Comparison of ENCODE assay signal across 34 mouse cellular contexts in the genomic region with DNA sequence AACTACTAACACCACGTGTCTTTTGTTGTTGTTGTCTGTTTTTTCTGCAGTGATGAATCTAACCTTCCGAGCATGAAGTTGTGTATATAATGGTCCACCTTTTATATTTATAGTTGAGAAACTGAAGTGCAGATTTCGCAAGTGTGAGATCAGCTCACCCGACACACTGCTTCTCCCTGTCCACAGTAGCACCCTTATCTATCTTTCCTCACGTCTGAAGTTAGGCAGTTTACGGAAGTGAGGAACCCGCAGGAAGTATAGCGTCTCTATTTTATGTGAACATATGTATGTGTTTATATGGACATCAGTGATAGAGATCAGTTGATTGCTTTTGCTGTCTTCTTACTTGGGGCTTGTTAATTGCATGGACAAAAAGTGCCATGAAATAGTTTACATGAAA. TPM values are rescaled to one million over a fixed set of nuclear protein-coding genes. Genes with fewer than 3 reads are reported as not detected.
A peak's percentile ranks its signal among the peaks of the same experiment; 100 is the strongest.
DNase-seq lines count a peak whose midpoint lies in the region; ATAC-seq lines count a peak whose summit lies in the region.
"Had no signal": no experiment of that assay in that cellular context is flagged by ENCODE, and none has a peak within 500 bp of the region (broad histone marks: within the 10 kb centered on the region; RNA-seq: fewer than 3 reads in every experiment).

No protein-coding gene starts in this region.

- H3K27ac ChIP-seq in heart, embryonic 14.5 days (replicated peaks in 1 of 2; ENCODE audit: control insufficient read depth in 1 of 2, insufficient read depth in 1 of 2, low read depth in 2 of 2, low read length in 2 of 2): no peak overlapping the region
- H3K27ac ChIP-seq in liver, embryonic 12.5 days: no peak overlapping the region
- H3K27ac ChIP-seq: hindbrain, embryonic 10.5 days; hindbrain, embryonic 15.5 days; limb, embryonic 10.5 days; limb, embryonic 15.5 days; midbrain, embryonic 12.5 days; neural tube, embryonic 13.5 days; stomach, postnatal 0 days had no signal

- no peaks in the 10 kb centered on the region for H3K9me3 ChIP-seq in heart, embryonic 14.5 days (ENCODE audit: control insufficient read depth, low read length)
- H3K9me3 ChIP-seq in liver, embryonic 12.5 days (replicated peaks): no peaks in the 10 kb centered on the region
- H3K9me3 ChIP-seq: hindbrain, embryonic 10.5 days; hindbrain, embryonic 15.5 days; limb, embryonic 10.5 days; limb, embryonic 15.5 days; midbrain, embryonic 12.5 days; neural tube, embryonic 13.5 days had no signal

- no peak overlapping the region for H3K9ac ChIP-seq in heart, embryonic 14.5 days (ENCODE audit: low read length)
- no peak overlapping the region for H3K9ac ChIP-seq in liver, embryonic 12.5 days
- H3K9ac ChIP-seq: hindbrain, embryonic 15.5 days; limb, embryonic 15.5 days; midbrain, embryonic 12.5 days; neural tube, embryonic 13.5 days had no signal

- no peak for ATAC-seq in heart, embryonic 14.5 days (ENCODE audit: insufficient number of reproducible peaks, insufficient read depth, low FRiP score, low read depth)
- 0 out of 2 replicates have a peak, but pooled peaks have one; percentile 32 for ATAC-seq in liver, embryonic 12.5 days
- peak; percentile 50 for ATAC-seq in megakaryocyte progenitor cell, adult 5-6 weeks (replicated peaks; ENCODE audit: poor library complexity)
- ATAC-seq: forebrain, embryonic 14.5 days; inflammation-experienced regulatory T-cells, adult 6 months had no signal

- 20% methylated on average over 8 of the region's 8 CpGs for WGBS in heart, embryonic 14.5 days
- WGBS in liver, embryonic 12.5 days (ENCODE audit: insufficient replicate concordance): 39% methylated on average over 8 of the region's 8 CpGs

- H3K36me3 ChIP-seq in heart, embryonic 14.5 days (ENCODE audit: control insufficient read depth, insufficient read depth, low read length): no peaks in the 10 kb centered on the region
- H3K36me3 ChIP-seq in liver, embryonic 12.5 days: no peaks in the 10 kb centered on the region
- H3K36me3 ChIP-seq: hindbrain, embryonic 10.5 days; hindbrain, embryonic 15.5 days; limb, embryonic 10.5 days; limb, embryonic 15.5 days; midbrain, embryonic 12.5 days; neural tube, embryonic 13.5 days had no signal

- intact Hi-C loops in heart, postnatal 14 days (cut with DNase I): no loop called here
- intact Hi-C loops in heart, postnatal 36 days (cut with DNase I): no loop called here

- H3K4me1 ChIP-seq in heart, embryonic 14.5 days (ENCODE audit: control insufficient read depth in 2 of 2, insufficient read depth in 2 of 2, low read length in 2 of 2): peaks cover 8 to 14% of the 10 kb centered on the region in 2 experiments
- no peaks in the 10 kb centered on the region for H3K4me1 ChIP-seq in liver, embryonic 12.5 days
- H3K4me1 ChIP-seq: hindbrain, embryonic 10.5 days; hindbrain, embryonic 15.5 days; limb, embryonic 15.5 days; midbrain, embryonic 12.5 days; neural tube, embryonic 13.5 days had no signal

- peak; percentile 34 for DNase-seq in heart, adult 11 months
- DNase-seq in heart, postnatal 14 days: no peak
- no peak for DNase-seq in heart, postnatal 36 days
- no peak for DNase-seq in liver
- no peak for DNase-seq in adrenal gland, postnatal 10 days
- DNase-seq: adrenal gland, adult 8-10 months; cerebellum, adult 8-10 months; cerebellum, postnatal 25 days; gastrocnemius, postnatal 25 days; kidney, adult 11 months; kidney, postnatal 14 days; layer of hippocampus, adult 9-11 months; lung, adult 18-20 months; lung, postnatal 14 days; right cerebral cortex, postnatal 4 days; thymus, adult 18-20 months; thymus, postnatal 36 days had no signal

- no peaks in the 10 kb centered on the region for H3K27me3 ChIP-seq in heart, embryonic 14.5 days (ENCODE audit: control insufficient read depth, insufficient read depth, low read length)
- no peaks in the 10 kb centered on the region for H3K27me3 ChIP-seq in liver, embryonic 12.5 days (replicated peaks)
- H3K27me3 ChIP-seq: CH12.LX; hindbrain, embryonic 15.5 days; limb, embryonic 15.5 days; midbrain, embryonic 12.5 days; neural tube, embryonic 13.5 days had no signal

- H3K4me2 ChIP-seq in heart, embryonic 14.5 days (ENCODE audit: low read length): peak overlapping the region; percentile 38
- H3K4me2 ChIP-seq in liver, embryonic 12.5 days: no peak overlapping the region
- H3K4me2 ChIP-seq: hindbrain, embryonic 15.5 days; limb, embryonic 15.5 days; midbrain, embryonic 12.5 days; neural tube, embryonic 13.5 days had no signal

- H3K4me3 ChIP-seq in heart, embryonic 14.5 days (ENCODE audit: control insufficient read depth in 1 of 2, insufficient read depth in 1 of 2, low read depth in 1 of 2, low read length in 2 of 2): no peak overlapping the region
- no peak overlapping the region for H3K4me3 ChIP-seq in liver, embryonic 12.5 days
- H3K4me3 ChIP-seq: hindbrain, embryonic 10.5 days; hindbrain, embryonic 15.5 days; limb, embryonic 10.5 days; limb, embryonic 15.5 days; midbrain, embryonic 12.5 days; neural tube, embryonic 13.5 days had no signal

RNA-seq across cellular contexts. Expression of gene Etnppl, which starts 22.2 kb away (rescaled TPM):
- total RNA-seq in heart, postnatal 14 days (2021): not detected
- not detected in 2 replicates for polyA plus RNA-seq in heart, embryonic 14.5 days (2014; fragmentation: Nextera tagmentation; extraction: Ambion mirVana)
- total RNA-seq in heart, postnatal 36 days (2021): not detected
- polyA plus RNA-seq in liver, embryonic 12.5 days (2016; fragmentation: Nextera tagmentation; extraction: Ambion mirVana): not detected in 2 replicates
- total RNA-seq in megakaryocyte progenitor cell, adult 5-6 weeks (2015): not detected in 2 replicates
- not detected in 2 replicates for total RNA-seq in megakaryocyte progenitor cell, adult 5-6 weeks (2017)
- total RNA-seq in adrenal gland, postnatal 10 days (2021): 1 to 10 TPM; 3.2 to 7.6 TPM
- total RNA-seq: CH12.LX; ES-E14; gastrocnemius, adult 18-20 months; gastrocnemius, postnatal 25 days had no signal
- polyA plus RNA-seq: embryonic facial prominence, embryonic 11.5 days; forebrain, embryonic 14.5 days; hindbrain, embryonic 15.5 days; limb, embryonic 10.5 days; neural tube, embryonic 13.5 days; spleen, adult 2 months had no signal
